Mouse (Mus musculus) G1E (cell line): ENCODE measurements around the gene Cabp2.

Experiments used
- CTCF ChIP-seq: IDR thresholded peaks from 2 replicates; pipeline ENCODE4 v1.5.1; 2012; ENCODE audit warnings: low read depth, low read length, inconsistent platforms, mixed read lengths
- GATA1 ChIP-seq: IDR thresholded peaks from 2 replicates; pipeline ENCODE4 v1.6.1; 2012; ENCODE audit warnings: borderline replicate concordance, low read length, inconsistent platforms, mixed read lengths
- POLR2AphosphoS5 ChIP-seq: IDR thresholded peaks from 2 replicates; pipeline ENCODE4 v1.6.1; 2012; ENCODE audit warnings: low read depth, low read length, inconsistent platforms; ENCODE audit not compliant: insufficient replicate concordance
- TAL1 ChIP-seq: conservative IDR thresholded peaks from 2 replicates; pipeline ENCODE4 v1.6.1; 2012; ENCODE audit warnings: low read depth, low read length, inconsistent platforms, mixed read lengths

DNA sequence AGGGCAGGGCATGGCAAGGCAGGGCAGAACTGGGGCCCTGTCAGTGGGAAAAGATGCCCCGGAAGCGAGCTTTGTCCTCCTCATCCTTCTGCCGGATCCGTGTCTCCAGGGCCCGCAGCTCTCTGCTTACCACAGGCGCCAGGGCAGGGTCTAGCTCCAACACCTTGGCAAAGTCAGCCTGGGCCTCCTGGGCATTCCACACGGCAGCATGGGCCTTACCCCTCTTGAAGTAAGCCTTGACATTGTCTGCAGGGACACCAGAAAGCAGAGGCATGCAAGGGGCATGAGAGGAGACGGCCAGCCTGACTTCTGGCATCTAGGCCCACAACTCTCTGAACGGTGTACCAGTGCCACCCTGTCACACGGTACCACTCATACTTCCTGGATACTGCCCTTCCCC is 33.2 kb downstream of the Cabp2 start:
- TF ChIP-seq CTCF (no peak), GATA1 (no peak), TAL1 (no peak), POLR2AphosphoS5 (no peak)
